Mouse (Mus musculus) CH12.LX (cell line): Measurements from ENCODE around the gene Plekhm1. TPM values are rescaled to one million over a fixed set of nuclear protein-coding genes. Genes with fewer than 3 reads are reported as not detected.

Experiments used
- DNase-seq: peaks from one replicate; pipeline ENCODE4 v3.0.0-alpha.2; 2013; ENCODE audit errors: extremely low read depth
- H3K27ac ChIP-seq: 2 replicates; pipeline ENCODE4 v1.5.1; 2012; ENCODE audit warnings: low read depth, mild to moderate bottlenecking, control low read depth, moderate library complexity; ENCODE audit not compliant: insufficient read depth
- H3K27me3 ChIP-seq: replicated peaks from 2 replicates; pipeline ENCODE3; 2012; ENCODE audit warnings: inconsistent platforms
- H3K36me3 ChIP-seq, 2 experiments: replicated peaks in 1 of 2; 2 replicates each; pipeline versions ENCODE3 to v1.6.1; 2012; ENCODE audit warnings: inconsistent platforms in 1 of 2, low read length in 1 of 2, mild to moderate bottlenecking in 1 of 2, mixed read lengths in 1 of 2, moderate library complexity in 1 of 2; ENCODE audit not compliant: control insufficient read depth in 1 of 2, insufficient read depth in 1 of 2
- H3K4me1 ChIP-seq, 2 experiments: 2 replicates each; pipeline ENCODE4 v1.6.1; 2012; ENCODE audit warnings: inconsistent platforms in 1 of 2, moderate library complexity in 1 of 2; ENCODE audit not compliant: insufficient read depth in 2 of 2, control insufficient read depth in 1 of 2
- H3K4me2 ChIP-seq: 2 replicates; pipeline ENCODE4 v1.6.1; 2012; ENCODE audit warnings: low read depth, mild to moderate bottlenecking, control low read depth; ENCODE audit not compliant: poor library complexity, insufficient read depth, severe bottlenecking
- H3K4me3 ChIP-seq, 3 experiments: fragments of 150-350 bp in 1 of 3; sonication (generic) in 1 of 3; replicated peaks in 1 of 3; 2 replicates each; pipeline versions ENCODE3 to v1.5.1; 2011 to 2012; ENCODE audit warnings: low read depth in 2 of 3, low read length in 2 of 3, mild to moderate bottlenecking in 2 of 3, moderate library complexity in 2 of 3, control low read depth in 1 of 3, improper control_type of control experiment in 1 of 3, inconsistent platforms in 1 of 3, mixed read lengths in 1 of 3; ENCODE audit not compliant: poor library complexity in 1 of 3
- H3K79me2 ChIP-seq: replicated peaks from 2 replicates; pipeline ENCODE4 v1.6.1; 2012; ENCODE audit warnings: mild to moderate bottlenecking, moderate library complexity; ENCODE audit not compliant: control insufficient read depth, poor library complexity, insufficient read depth, severe bottlenecking; ENCODE audit errors: extremely low read depth
- H3K9ac ChIP-seq: 2 replicates; pipeline ENCODE4 v1.6.1; 2012; ENCODE audit warnings: low read depth, mild to moderate bottlenecking, control low read depth, moderate library complexity; ENCODE audit not compliant: insufficient read depth
- H3K9me3 ChIP-seq: replicated peaks from 2 replicates; pipeline ENCODE3; 2012; ENCODE audit warnings: low read length, inconsistent platforms, mixed read lengths
- BHLHE40 ChIP-seq: IDR thresholded peaks from 2 replicates; pipeline ENCODE4 v1.6.1; 2011; ENCODE audit warnings: mild to moderate bottlenecking, low read depth, low read length, improper control_type of control experiment
- CHD1 ChIP-seq: IDR thresholded peaks from 2 replicates; pipeline ENCODE4 v1.6.1; 2012; ENCODE audit warnings: low read depth, low read length, improper control_type of control experiment, inconsistent platforms
- CTCF ChIP-seq, 2 experiments: IDR thresholded peaks in 1 of 2; conservative IDR thresholded peaks in 1 of 2; 2 replicates each; pipeline ENCODE4 v1.5.1; 2011 to 2012; ENCODE audit warnings: low read depth in 2 of 2, low read length in 2 of 2, improper control_type of control experiment in 1 of 2, inconsistent platforms in 1 of 2, mild to moderate bottlenecking in 1 of 2, moderate library complexity in 1 of 2
- E2F4 ChIP-seq: IDR thresholded peaks from 2 replicates; pipeline ENCODE4 v1.6.1; 2011; ENCODE audit warnings: low read depth, low read length, improper control_type of control experiment; ENCODE audit not compliant: insufficient replicate concordance
- ELF1 ChIP-seq: IDR thresholded peaks from 2 replicates; pipeline ENCODE4 v1.6.1; 2014; ENCODE audit warnings: low read depth, mild to moderate bottlenecking, inconsistent platforms, low read length, improper control_type of control experiment
- EP300 ChIP-seq: IDR thresholded peaks from 2 replicates; pipeline ENCODE4 v1.6.1; 2011; ENCODE audit warnings: low read length, improper control_type of control experiment
- ETS1 ChIP-seq: conservative IDR thresholded peaks from 2 replicates; pipeline ENCODE4 v1.6.1; 2012; ENCODE audit warnings: low read depth, mild to moderate bottlenecking, inconsistent platforms, low read length, improper control_type of control experiment, moderate library complexity
- GABPA ChIP-seq: IDR thresholded peaks from 2 replicates; pipeline ENCODE4 v1.6.1; 2012; ENCODE audit warnings: low read depth, low read length, improper control_type of control experiment, inconsistent platforms; ENCODE audit not compliant: insufficient replicate concordance
- HCFC1 ChIP-seq: IDR thresholded peaks from 2 replicates; pipeline ENCODE4 v1.6.1; 2012; ENCODE audit warnings: low read depth, mild to moderate bottlenecking, inconsistent platforms, low read length, improper control_type of control experiment
- JUN ChIP-seq: IDR thresholded peaks from 2 replicates; pipeline ENCODE4 v1.6.1; 2011; ENCODE audit warnings: low read depth, mild to moderate bottlenecking, low read length, improper control_type of control experiment, moderate library complexity; ENCODE audit not compliant: insufficient read depth
- MAX ChIP-seq: IDR thresholded peaks from 2 replicates; pipeline ENCODE4 v1.6.1; 2011; ENCODE audit warnings: low read length, improper control_type of control experiment
- MAZ ChIP-seq: IDR thresholded peaks from 2 replicates; pipeline ENCODE4 v1.6.1; 2012; ENCODE audit warnings: low read depth, mild to moderate bottlenecking, inconsistent platforms, low read length, improper control_type of control experiment, moderate library complexity
- MEF2A ChIP-seq: IDR thresholded peaks from 2 replicates; pipeline ENCODE4 v1.6.1; 2014; ENCODE audit warnings: low read depth, mild to moderate bottlenecking, inconsistent platforms, low read length, improper control_type of control experiment, borderline replicate concordance
- MXI1 ChIP-seq: IDR thresholded peaks from 2 replicates; pipeline ENCODE4 v1.6.1; 2011; ENCODE audit warnings: mild to moderate bottlenecking, low read depth, low read length, improper control_type of control experiment
- MYC ChIP-seq: IDR thresholded peaks from 2 replicates; pipeline ENCODE4 v1.6.1; 2011; ENCODE audit warnings: low read depth, mild to moderate bottlenecking, improper control_type of control experiment, low read length
- PAX5 ChIP-seq: IDR thresholded peaks from 2 replicates; pipeline ENCODE4 v1.6.1; 2012; ENCODE audit warnings: low read length, inconsistent platforms, mixed read lengths
- POLR2A ChIP-seq: IDR thresholded peaks from 2 replicates; pipeline ENCODE4 v1.6.1; 2011; ENCODE audit warnings: low read depth, mild to moderate bottlenecking, improper control_type of control experiment, low read length
- POLR2AphosphoS2 ChIP-seq: IDR thresholded peaks from 2 replicates; pipeline ENCODE4 v1.6.1; 2011; ENCODE audit warnings: low read depth, low read length, improper control_type of control experiment
- RAD21 ChIP-seq: IDR thresholded peaks from 2 replicates; pipeline ENCODE4 v1.6.1; 2011; ENCODE audit warnings: low read depth, mild to moderate bottlenecking, low read length, improper control_type of control experiment, moderate library complexity
- SIN3A ChIP-seq: IDR thresholded peaks from 2 replicates; pipeline ENCODE4 v1.6.1; 2012; ENCODE audit warnings: low read length, improper control_type of control experiment, inconsistent platforms
- SMC3 ChIP-seq: IDR thresholded peaks from 2 replicates; pipeline ENCODE4 v1.6.1; 2011; ENCODE audit warnings: low read depth, low read length, improper control_type of control experiment
- TBP ChIP-seq: conservative IDR thresholded peaks from 2 replicates; pipeline ENCODE4 v1.6.1; 2011; ENCODE audit warnings: low read depth, low read length, improper control_type of control experiment
- UBTF ChIP-seq: IDR thresholded peaks from 2 replicates; pipeline ENCODE4 v1.6.1; 2012; ENCODE audit warnings: low read depth, mild to moderate bottlenecking, inconsistent platforms, low read length, improper control_type of control experiment, moderate library complexity
- USF2 ChIP-seq: conservative IDR thresholded peaks from 2 replicates; pipeline ENCODE4 v1.6.1; 2011; ENCODE audit warnings: low read depth, low read length, improper control_type of control experiment
- ZKSCAN1 ChIP-seq: IDR thresholded peaks from 2 replicates; pipeline ENCODE4 v1.6.1; 2012; ENCODE audit warnings: low read depth, inconsistent platforms, low read length, improper control_type of control experiment, borderline replicate concordance
- ZMIZ1 ChIP-seq: IDR thresholded peaks from 2 replicates; pipeline ENCODE4 v1.6.1; 2012; ENCODE audit warnings: low read depth, mild to moderate bottlenecking, inconsistent platforms, low read length, improper control_type of control experiment
- dilution Hi-C: fragments of 300-500 bp; cut with MboI; formaldehyde crosslinking; loops from 2 replicates; pipeline ENCODE4 v1.14.3; 2020; ENCODE audit warnings: low sequenced_read_pairs; ENCODE audit not compliant: extremely low pct_unique_long_range_greater_than_20kb, extremely low pct_ligation_motif_present
- in situ Hi-C: fragments of 300-500 bp; cut with MboI; formaldehyde crosslinking; loops from 3 replicates; pipeline ENCODE4 v1.14.3; 2019; ENCODE audit warnings: low sequenced_read_pairs, low pct_ligation_motif_present, low pct_unique_long_range_greater_than_20kb, mixed read lengths
- polyA plus RNA-seq: library from polyadenylated mRNA; unstranded; fragments of >175 nt; gene quantifications from 2 replicates; pipeline ENCODE4 v1.2.1, GENCODE M21; 2012; ENCODE audit warnings: low read depth; ENCODE audit not compliant: insufficient read length
- total RNA-seq, 2 experiments: library from RNA; depleted of rRNA; stranded (reverse); fragments of 300-350 nt in 1 of 2; fragments of >200 nt in 1 of 2; gene quantifications; 2 replicates each; pipeline ENCODE4 v1.2.3; 2012 to 2014

The Plekhm1 gene
- total and polyA plus RNA-seq, 3 experiments, result 3.5 to 23.2 (median 5.3) TPM

- no peak overlapping the region for H3K27ac ChIP-seq
- no peak overlapping the region for H3K9ac ChIP-seq
- H3K4me2 ChIP-seq, result no peak overlapping the region
- H3K4me3 ChIP-seq, result no peak overlapping the region
- DNase-seq, result no peak
- peaks cover 65 to 96% of the 10 kb centered on the region in 2 experiments for H3K36me3 ChIP-seq
- TF ChIP-seq GABPA, result no peak
- TF ChIP-seq UBTF, result no peak
- no peak for TF ChIP-seq ETS1
- no peak for TF ChIP-seq JUN
- TF ChIP-seq MYC, result no peak
- no peak for TF ChIP-seq ELF1
- no peak for TF ChIP-seq ZKSCAN1
- TF ChIP-seq MAZ, result no peak
- TF ChIP-seq MEF2A, result no peak
- TF ChIP-seq HCFC1, result no peak
- TF ChIP-seq SIN3A, result no peak
- no peak for TF ChIP-seq CHD1
- TF ChIP-seq PAX5, result no peak
- no peak for TF ChIP-seq BHLHE40
- TF ChIP-seq, all 38 proteins: peak for 0
- H3K27me3 ChIP-seq, result no peaks in the 10 kb centered on the region
- dilution Hi-C loops (no loop called here), in situ Hi-C loops (loop anchor here (10.0 kb wide), 1 partner anchor 57 kb away; no protein-coding TSS in a partner anchor)
- no peaks in the 10 kb centered on the region for H3K9me3 ChIP-seq
- H3K79me2 ChIP-seq, result peaks cover 7% of the 10 kb centered on the region
- peaks cover 12 to 68% of the 10 kb centered on the region in 2 experiments for H3K4me1 ChIP-seq
Measured at GRCm38 (mm10) chr11:103338119-103338518, 74.4 kb downstream of the Plekhm1 start.

- Histone ChIP-seq H3K9ac (no peak overlapping the region), H3K27ac (no peak overlapping the region), H3K4me2 (no peak overlapping the region), H3K79me2 (peaks cover 2% of the 10 kb centered on the region; the same call in 1 of the 2 replicates), H3K36me3 (peaks cover 74 to 96% of the 10 kb centered on the region in 2 experiments)
- TF ChIP-seq TBP (no peak), HCFC1 (no peak), CTCF (conservative IDR thresholded peaks at IDR 0.05 in 1 of 2, IDR thresholded peaks at IDR 0.05 in 1 of 2; ENCODE audit: low read depth in 2 of 2, low read length in 2 of 2) (no peak), BHLHE40 (no peak), MEF2A (no peak), ZKSCAN1 (no peak), EP300 (no peak), USF2 (no peak), RAD21 (no peak), MAX (no peak), MXI1 (no peak), JUN (no peak), SMC3 (no peak), POLR2A (no peak), E2F4 (no peak), POLR2AphosphoS2 (no peak), ZMIZ1 (no peak), GABPA (no peak)
- TF ChIP-seq, all 38 proteins: peak for 0
- in situ Hi-C loops (loop anchor here (10.0 kb wide), 1 partner anchor 58 kb away; no protein-coding TSS in a partner anchor), dilution Hi-C loops (no loop called here)
- Histone ChIP-seq H3K4me3 (no peak overlapping the region), H3K9me3 (no peaks in the 10 kb centered on the region), H3K4me1 (peaks cover 5 to 65% of the 10 kb centered on the region in 2 experiments; a peak in 2 of 4 replicates), H3K27me3 (no peaks in the 10 kb centered on the region)
- no peak for DNase-seq
Measured at GRCm38 (mm10) chr11:103337180-103337579, 75.3 kb downstream of the Plekhm1 start.
